Mouse (Mus musculus) forebrain, embryonic 13.5 days (tissue): ENCODE results near the gene Ssh2. TPM values are rescaled to one million over a fixed set of nuclear protein-coding genes. Genes with fewer than 3 reads are reported as not detected.

Experiments
- ATAC-seq: fragments of 200-750 bp; cut with Nextera tagmentation; 2 replicates; pipeline ENCODE4 v1.8.0; 2017
- H3K27ac ChIP-seq: fragments of 300-500 bp; sonication (generic); 2 replicates; pipeline ENCODE4 v1.5.1; 2015; ENCODE audit warnings: inconsistent platforms, mild to moderate bottlenecking, moderate library complexity
- H3K27me3 ChIP-seq: fragments of 300-500 bp; sonication (generic); 2 replicates; pipeline ENCODE4 v1.6.1; 2015; ENCODE audit warnings: mild to moderate bottlenecking, inconsistent platforms
- H3K36me3 ChIP-seq: fragments of 300-500 bp; sonication (generic); 2 replicates; pipeline ENCODE4 v1.6.1; 2015; ENCODE audit warnings: mild to moderate bottlenecking, inconsistent platforms; ENCODE audit not compliant: poor library complexity, severe bottlenecking
- H3K4me1 ChIP-seq: fragments of 300-500 bp; sonication (generic); 2 replicates; pipeline ENCODE4 v1.6.1; 2015; ENCODE audit warnings: inconsistent platforms
- H3K4me2 ChIP-seq: fragments of 300-500 bp; sonication (generic); 2 replicates; pipeline ENCODE4 v1.6.1; 2015; ENCODE audit warnings: inconsistent platforms, mild to moderate bottlenecking, moderate library complexity
- H3K4me3 ChIP-seq: fragments of 300-500 bp; sonication (generic); 2 replicates; pipeline ENCODE4 v1.5.1; 2015; ENCODE audit warnings: mild to moderate bottlenecking, inconsistent platforms
- H3K9ac ChIP-seq: fragments of 300-500 bp; sonication (generic); 2 replicates; pipeline ENCODE4 v1.6.1; 2015; ENCODE audit warnings: mild to moderate bottlenecking, inconsistent platforms
- H3K9me3 ChIP-seq: fragments of 300-500 bp; sonication (generic); replicated peaks from 2 replicates; pipeline ENCODE4 v1.6.1; 2016; ENCODE audit warnings: inconsistent platforms
- WGBS: fragments of 180-500 bp; shearing (Covaris S2); methylation state at CpG from one replicate; pipeline ENCODE4 v1.1.7; 2015; 5-methylcytosine and 5-hydroxymethylcytosine counted together
- polyA plus RNA-seq: library from polyadenylated mRNA; unstranded; fragments of >200 nt; fragmentation: Nextera tagmentation; extraction: Ambion mirVana; gene quantifications from 2 replicates; pipeline ENCODE4 v1.2.1, GENCODE M21; 2015

The Ssh2 gene
- polyA plus RNA-seq, 1 experiment from 2014 or later: 13.9 TPM

DNA sequence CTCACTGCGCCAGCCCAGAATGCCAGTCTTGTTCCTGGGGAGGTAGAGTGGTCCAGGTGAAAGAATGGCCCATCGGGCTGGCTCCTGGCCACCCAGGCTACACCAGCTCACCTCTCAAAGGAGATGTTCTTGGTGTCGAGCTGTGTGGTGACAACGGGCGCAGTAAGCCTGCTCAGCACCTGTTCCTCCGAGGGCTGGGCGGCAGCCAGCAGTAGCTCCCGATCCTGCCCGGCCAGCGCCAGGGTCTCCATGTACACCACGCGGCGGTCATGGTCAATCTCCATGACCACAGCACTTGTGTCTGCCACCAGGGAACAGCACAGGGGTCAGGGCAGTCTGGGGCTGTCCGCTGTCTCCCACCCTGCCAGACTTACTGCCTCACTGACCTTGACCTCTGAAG lies 260.1 kb downstream of the Ssh2 start:
- WGBS: 91% methylated on average over 14 of the region's 14 CpGs
- Histone ChIP-seq H3K4me3 (no peak overlapping the region), H3K36me3 (peaks cover 57% of the 10 kb centered on the region), H3K9ac (no peak overlapping the region), H3K27me3 (no peaks in the 10 kb centered on the region), H3K4me2 (no peak overlapping the region), H3K27ac (no peak overlapping the region), H3K9me3 (no peaks in the 10 kb centered on the region), H3K4me1 (peaks cover under 1% of the 10 kb centered on the region; the same call in 1 of the 2 replicates)
- ATAC-seq: no peak

DNA sequence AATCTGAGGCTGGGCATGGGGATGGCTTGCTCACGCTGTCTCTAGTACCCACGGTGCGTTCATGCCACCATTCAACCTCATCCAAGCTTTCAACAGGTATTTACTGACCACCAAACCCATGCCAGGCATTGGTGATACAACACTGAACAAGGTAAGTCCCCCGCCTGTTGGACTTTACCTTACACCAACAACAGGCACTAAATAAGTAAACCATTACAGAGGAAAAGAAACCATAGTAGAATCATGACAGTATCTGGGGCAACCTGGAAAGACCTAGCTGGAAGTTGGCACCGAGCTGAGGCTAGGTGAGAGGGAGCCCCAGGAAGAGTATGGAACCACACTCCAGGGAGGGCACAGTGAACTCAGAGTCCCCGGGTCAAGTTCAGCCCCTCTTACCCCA lies 260.8 kb downstream of the Ssh2 start:
- Histone ChIP-seq H3K4me3 (no peak overlapping the region), H3K9ac (no peak overlapping the region), H3K4me2 (no peak overlapping the region), H3K27ac (no peak overlapping the region), H3K9me3 (no peaks in the 10 kb centered on the region), H3K4me1 (peaks cover 7% of the 10 kb centered on the region; the same call in 1 of the 2 replicates), H3K27me3 (no peaks in the 10 kb centered on the region), H3K36me3 (peaks cover 50% of the 10 kb centered on the region)
- 97% methylated on average over 6 of the region's 6 CpGs for WGBS
- ATAC-seq: no peak

DNA sequence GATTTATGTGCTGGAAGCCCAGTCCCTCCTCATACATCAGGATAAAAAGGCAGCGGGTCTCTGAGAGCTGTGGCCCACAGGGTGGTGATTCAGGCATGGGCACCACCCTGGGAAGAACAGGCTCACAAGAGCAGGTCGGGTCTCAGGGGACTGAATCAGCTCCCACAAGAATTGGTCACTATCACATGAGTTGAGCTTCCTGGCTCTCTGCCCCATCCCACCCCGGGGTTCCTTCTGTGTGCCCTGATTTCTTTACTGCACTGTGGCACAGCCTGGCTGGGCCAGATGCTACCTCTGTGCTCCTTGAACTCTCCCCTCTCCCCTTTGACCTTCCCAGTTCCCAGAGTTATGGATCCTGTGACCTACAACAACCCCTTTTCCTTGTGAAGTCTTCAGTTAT lies 267.0 kb downstream of the Ssh2 start:
- no peak overlapping the region for H3K9ac ChIP-seq
- H3K9me3 ChIP-seq: no peaks in the 10 kb centered on the region
- H3K36me3 ChIP-seq: peaks cover 4% of the 10 kb centered on the region; the same call in 1 of the 2 replicates
- WGBS: 92% methylated on average over 3 of the region's 3 CpGs
- peaks cover 62% of the 10 kb centered on the region for H3K4me1 ChIP-seq
- no peak for ATAC-seq
- no peaks in the 10 kb centered on the region for H3K27me3 ChIP-seq
- H3K4me3 ChIP-seq: no peak overlapping the region
- H3K27ac ChIP-seq: no peak overlapping the region
- no peak overlapping the region for H3K4me2 ChIP-seq

DNA sequence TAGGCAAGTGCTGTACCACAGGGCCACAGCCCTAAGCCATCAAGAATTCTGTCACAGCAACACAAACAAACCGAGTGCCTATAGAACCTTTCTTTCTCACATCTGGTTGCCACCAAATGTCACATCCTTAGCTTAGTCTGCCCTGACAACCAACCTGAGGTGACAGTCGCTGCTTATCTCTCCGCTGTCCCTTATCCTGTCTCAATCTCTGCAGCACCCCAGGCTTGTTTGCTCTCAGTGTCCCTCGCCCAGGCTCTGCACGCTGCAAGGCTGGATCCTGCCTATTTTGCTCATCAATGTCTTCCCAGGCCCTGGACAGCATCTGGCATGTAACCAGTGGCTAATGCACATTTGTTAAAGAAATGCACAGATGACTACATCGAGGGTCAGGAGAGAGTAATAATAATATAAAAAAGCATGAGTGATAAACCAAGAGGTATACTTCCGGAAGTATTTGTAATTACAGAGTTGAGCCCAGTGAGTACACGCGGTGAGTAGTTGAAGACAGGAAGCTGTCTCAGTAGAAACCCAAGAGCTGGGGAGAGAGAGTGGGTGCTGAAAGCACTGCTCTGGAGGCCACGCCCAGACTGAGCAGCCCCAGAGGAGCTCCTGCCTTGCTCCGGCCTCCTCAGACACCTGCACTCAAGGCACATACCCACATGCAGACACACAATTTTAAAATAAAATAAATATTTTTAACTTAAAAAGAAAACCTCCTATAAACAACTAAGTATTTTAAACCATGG lies 267.6 kb downstream of the Ssh2 start:
- H3K27ac ChIP-seq: no peak overlapping the region
- H3K27me3 ChIP-seq: no peaks in the 10 kb centered on the region
- H3K9me3 ChIP-seq: no peaks in the 10 kb centered on the region
- H3K4me2 ChIP-seq: no peak overlapping the region
- peaks cover 4% of the 10 kb centered on the region; the same call in 1 of the 2 replicates for H3K36me3 ChIP-seq
- H3K9ac ChIP-seq: no peak overlapping the region; the same call in 1 of the 2 replicates
- peaks cover 69% of the 10 kb centered on the region for H3K4me1 ChIP-seq
- H3K4me3 ChIP-seq: no peak overlapping the region
- 84% methylated on average over 11 of the region's 11 CpGs for WGBS
- ATAC-seq: no peak

DNA sequence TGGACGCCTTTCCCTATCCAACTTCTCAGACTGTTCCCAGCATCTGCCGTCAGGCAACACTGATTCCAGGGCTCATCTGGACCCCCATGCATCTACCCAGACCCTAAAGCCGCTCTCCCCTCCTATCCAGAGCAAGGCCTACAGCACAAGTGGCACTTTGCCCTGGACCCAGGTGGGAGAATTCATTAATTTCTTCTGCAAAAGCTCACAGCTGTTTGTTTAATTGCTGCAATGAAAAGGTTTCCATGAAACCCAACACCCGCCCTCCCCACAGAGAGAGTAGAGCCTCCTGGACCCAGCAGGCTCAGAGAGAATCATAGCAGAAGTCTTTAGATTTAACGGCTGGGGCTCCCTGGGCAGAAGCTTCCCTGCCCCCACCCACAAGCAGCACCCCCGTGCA lies 269.1 kb downstream of the Ssh2 start:
- ATAC-seq: no peak
- Histone ChIP-seq H3K9ac (peak overlapping the region; percentile 45), H3K27me3 (no peaks in the 10 kb centered on the region), H3K36me3 (peaks cover 4% of the 10 kb centered on the region; the same call in 1 of the 2 replicates), H3K4me3 (peak overlapping the region; percentile 9), H3K4me2 (peak overlapping the region; percentile 99), H3K4me1 (peaks cover 76% of the 10 kb centered on the region), H3K27ac (peak overlapping the region; percentile 85), H3K9me3 (no peaks in the 10 kb centered on the region)
- WGBS: 30% methylated on average over 6 of the region's 6 CpGs

DNA sequence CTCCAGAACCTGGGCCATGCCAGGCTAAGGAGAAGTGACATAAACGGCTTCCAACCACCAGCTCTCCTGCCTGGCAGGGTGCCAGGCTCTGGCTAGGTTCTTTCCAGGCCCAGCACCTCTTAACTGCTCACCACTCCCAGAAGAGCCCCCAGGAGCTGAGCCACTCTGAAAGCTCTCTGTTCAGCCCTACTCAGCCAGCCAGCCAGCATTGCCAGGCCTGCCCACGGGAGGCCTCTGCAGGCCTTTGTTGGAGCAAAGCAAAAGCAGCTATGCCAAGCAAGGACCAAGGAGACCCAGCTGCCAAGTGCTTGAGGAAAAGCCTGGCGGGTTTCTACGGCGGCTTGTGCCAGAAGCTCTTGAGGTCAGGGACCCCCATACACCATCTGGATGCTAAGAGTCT lies 270.7 kb downstream of the Ssh2 start:
- peak overlapping the region; percentile 98 for H3K9ac ChIP-seq
- H3K4me3 ChIP-seq: peak overlapping the region; percentile 96
- no peaks in the 10 kb centered on the region for H3K9me3 ChIP-seq
- H3K27ac ChIP-seq: peak overlapping the region; percentile 85
- peaks cover 85% of the 10 kb centered on the region for H3K4me1 ChIP-seq
- peak; percentile 28; the same call in 1 of the 2 replicates for ATAC-seq
- peak overlapping the region; percentile 99 for H3K4me2 ChIP-seq
- peaks cover 4% of the 10 kb centered on the region; the same call in 1 of the 2 replicates for H3K36me3 ChIP-seq
- 19% methylated on average over 5 of the region's 5 CpGs for WGBS
- no peaks in the 10 kb centered on the region for H3K27me3 ChIP-seq

DNA sequence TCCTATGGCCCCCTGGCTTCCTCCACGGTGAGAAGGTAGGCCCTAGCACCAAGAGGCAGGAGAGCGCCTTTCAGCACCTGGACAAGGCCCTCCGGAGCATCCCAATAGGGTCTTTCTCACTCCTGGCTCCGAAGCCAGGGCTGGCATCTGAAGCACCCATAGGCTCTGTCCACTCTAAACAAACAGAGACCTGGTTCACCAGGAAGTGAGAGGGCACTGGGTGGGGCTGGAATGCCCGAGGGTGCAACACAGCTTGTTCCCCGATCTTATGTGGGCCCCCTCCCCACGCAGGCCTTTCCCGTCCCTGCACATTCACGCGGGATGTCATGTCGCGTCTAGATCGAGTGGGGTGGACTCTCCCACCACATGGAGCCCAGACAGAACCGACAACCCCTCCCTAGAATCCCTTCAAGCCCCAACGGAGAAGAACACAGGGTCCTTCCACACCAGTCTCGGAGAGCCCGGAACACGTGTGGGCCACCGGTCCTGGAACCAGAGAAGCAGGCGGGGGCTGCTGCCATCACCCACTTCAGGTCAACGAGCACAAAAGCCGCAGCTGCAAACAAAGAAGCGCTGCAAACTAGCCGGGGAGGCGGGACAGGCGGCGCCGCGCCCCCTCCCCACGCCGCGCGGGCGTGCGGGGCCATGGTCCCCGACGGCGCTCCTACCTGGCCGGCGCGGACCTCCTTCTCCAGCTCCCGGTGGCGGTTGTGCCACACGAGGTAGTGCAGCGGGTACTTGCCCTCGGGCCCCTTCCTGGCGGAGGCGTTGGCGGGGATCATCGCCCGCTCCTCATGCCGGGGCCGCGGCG lies 272.9 kb downstream of the Ssh2 start:
- Histone ChIP-seq H3K27me3 (no peaks in the 10 kb centered on the region), H3K4me3 (peak overlapping the region; percentile 96), H3K9ac (peak overlapping the region; percentile 98), H3K36me3 (no peaks in the 10 kb centered on the region), H3K9me3 (no peaks in the 10 kb centered on the region), H3K4me2 (peak overlapping the region; percentile 99), H3K4me1 (peaks cover 78% of the 10 kb centered on the region), H3K27ac (peak overlapping the region; percentile 92)
- no peak for ATAC-seq
- 1% methylated on average over 54 of the region's 55 CpGs for WGBS

DNA sequence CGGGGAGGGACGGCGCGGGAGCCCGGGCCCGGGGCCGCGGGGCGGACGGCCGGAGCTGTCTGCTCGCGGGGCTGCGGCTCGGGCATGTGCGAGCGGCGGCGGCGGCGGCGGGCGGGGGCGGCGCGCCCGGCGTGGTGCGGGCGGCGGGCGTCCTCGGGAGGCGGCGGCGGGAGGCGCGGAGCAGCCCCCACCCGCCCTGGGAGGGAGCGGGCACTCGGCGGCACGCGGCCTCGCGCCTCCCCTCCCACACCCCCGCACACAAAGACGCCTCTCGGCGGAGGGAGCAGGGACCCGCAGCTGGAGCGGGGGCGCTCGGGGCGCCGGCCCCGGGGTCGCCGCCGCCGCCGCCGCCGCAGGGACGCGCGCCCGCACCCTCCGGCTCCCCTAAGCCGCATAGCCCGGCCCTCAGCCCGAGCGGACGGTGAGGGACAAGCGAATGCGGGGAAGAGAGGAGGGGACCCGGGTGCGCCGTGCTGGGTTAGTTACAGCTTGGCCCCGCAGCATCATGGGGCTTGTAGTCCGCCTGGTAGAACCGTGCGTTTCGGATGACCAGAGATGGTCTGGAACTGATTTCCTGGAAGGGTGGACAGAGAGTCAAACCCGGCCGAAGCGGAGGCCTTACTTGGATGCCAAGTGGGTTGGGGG lies 273.6 kb downstream of the Ssh2 start, which contains the start of gene Ankrd13b:
Ankrd13b (minus strand) TSS at position 88 of the 645 bp plus-strand sequence.
- Histone ChIP-seq H3K4me3 (peak within 1 kb of the TSS; percentile 96), H3K9ac (peak within 1 kb of the TSS; percentile 98), H3K27me3 (no peaks in the 10 kb centered on the region), H3K4me1 (peaks cover 82% of the 10 kb centered on the region), H3K36me3 (no peaks in the 10 kb centered on the region), H3K9me3 (no peaks in the 10 kb centered on the region), H3K27ac (peak within 1 kb of the TSS; percentile 92), H3K4me2 (peak within 1 kb of the TSS; percentile 99)
- peak; percentile 67 for ATAC-seq
- WGBS: under 1% methylated on average over 41 of the region's 87 CpGs

DNA sequence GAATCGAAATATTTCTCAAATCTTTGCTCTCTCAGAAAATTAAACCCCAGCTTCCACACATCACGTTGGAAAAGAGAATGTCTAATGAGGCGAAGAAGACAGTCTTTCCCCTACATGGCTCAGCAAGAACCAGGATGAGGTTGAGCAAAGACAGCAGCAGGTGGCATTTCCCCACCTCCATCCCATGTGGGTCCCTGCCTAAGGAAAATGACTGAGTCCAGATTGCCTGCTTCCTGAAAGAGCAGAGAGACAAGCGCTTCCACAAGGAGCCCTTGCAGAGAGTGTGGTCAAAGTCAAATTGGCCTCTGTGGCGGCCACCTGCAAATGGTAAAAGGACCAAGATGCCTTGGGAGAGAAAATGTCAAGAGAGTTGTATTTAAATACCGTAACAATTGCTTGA lies 274.4 kb downstream of the Ssh2 start:
- H3K4me1 ChIP-seq: peaks cover 83% of the 10 kb centered on the region
- 69% methylated on average over 6 of the region's 6 CpGs for WGBS
- peak overlapping the region; percentile 98; the same call in 1 of the 2 replicates for H3K9ac ChIP-seq
- no peaks in the 10 kb centered on the region for H3K36me3 ChIP-seq
- ATAC-seq: no peak
- peak overlapping the region; percentile 92; the same call in 1 of the 2 replicates for H3K27ac ChIP-seq
- H3K27me3 ChIP-seq: no peaks in the 10 kb centered on the region
- H3K4me3 ChIP-seq: peak overlapping the region; percentile 96
- no peaks in the 10 kb centered on the region for H3K9me3 ChIP-seq
- H3K4me2 ChIP-seq: peak overlapping the region; percentile 99

DNA sequence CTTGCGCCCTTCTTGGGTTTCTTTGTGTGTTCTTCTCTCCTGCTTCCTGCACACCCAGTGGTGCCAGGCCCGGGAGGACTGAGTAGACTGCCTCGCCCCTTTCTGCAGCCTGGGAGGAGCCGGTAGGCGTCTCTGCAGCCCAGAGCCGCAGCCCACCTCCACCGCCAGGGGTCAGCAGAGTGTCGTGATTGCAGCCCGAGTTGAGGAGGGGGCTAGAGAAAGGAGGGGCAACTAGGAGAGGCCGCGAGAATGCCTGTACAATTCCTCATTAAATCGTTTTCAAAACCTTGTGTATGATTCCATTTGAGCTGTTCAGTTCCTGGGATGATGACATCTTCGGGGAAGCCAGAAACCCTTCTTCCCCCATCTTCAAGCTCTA lies 275.0 kb downstream of the Ssh2 start:
- no peaks in the 10 kb centered on the region for H3K36me3 ChIP-seq
- peak overlapping the region; percentile 83 for H3K27ac ChIP-seq
- H3K9ac ChIP-seq: peak overlapping the region; percentile 98
- no peaks in the 10 kb centered on the region for H3K9me3 ChIP-seq
- H3K4me3 ChIP-seq: peak overlapping the region; percentile 97
- peak overlapping the region; percentile 99 for H3K4me2 ChIP-seq
- H3K27me3 ChIP-seq: no peaks in the 10 kb centered on the region
- H3K4me1 ChIP-seq: peaks cover 83% of the 10 kb centered on the region
- under 1% methylated on average over 13 of the region's 13 CpGs for WGBS
- ATAC-seq: peak; percentile 75

DNA sequence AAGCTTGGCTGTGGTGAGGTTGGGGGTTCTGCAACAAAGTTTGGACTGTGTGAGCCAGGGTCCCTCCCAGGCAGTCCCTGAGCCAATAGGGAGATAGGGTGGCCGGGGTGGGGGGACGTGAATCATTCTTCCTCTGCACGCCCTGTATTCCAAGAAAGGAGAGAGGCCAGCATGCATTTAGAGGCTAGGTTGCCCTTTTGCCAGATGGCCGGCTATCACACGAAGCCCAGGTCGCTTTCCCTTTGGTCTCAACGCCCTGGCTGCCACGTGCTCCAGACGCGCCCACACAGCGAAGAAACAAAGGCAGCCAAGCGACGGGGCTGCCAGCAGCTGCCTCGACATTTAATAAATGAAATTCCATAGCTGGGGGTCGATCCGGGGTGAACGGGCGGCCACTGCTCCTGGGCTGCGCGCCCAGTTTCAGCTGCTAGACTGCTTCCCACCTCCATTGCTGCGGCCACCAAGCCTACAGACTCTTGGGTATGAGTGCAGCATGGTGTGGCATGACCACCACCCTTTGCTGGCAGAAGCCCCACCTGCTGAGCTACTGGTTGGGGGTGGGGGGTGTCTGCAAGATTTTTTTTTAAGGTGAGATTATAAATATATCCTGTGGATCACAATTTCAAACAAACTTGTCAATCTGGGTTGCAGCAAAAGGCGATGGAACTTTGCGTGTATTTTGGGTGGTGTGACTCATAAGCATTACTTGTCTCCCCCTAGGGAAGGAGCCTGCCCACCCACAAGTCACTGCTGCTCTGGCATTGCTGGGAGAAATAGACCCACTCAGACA lies 275.6 kb downstream of the Ssh2 start:
- H3K9ac ChIP-seq: peak overlapping the region; percentile 98
- peak overlapping the region; percentile 97 for H3K4me3 ChIP-seq
- WGBS: 1% methylated on average over 23 of the region's 23 CpGs
- H3K4me2 ChIP-seq: peak overlapping the region; percentile 99
- H3K4me1 ChIP-seq: peaks cover 77% of the 10 kb centered on the region
- no peaks in the 10 kb centered on the region for H3K27me3 ChIP-seq
- peak; percentile 59 for ATAC-seq
- H3K9me3 ChIP-seq: no peaks in the 10 kb centered on the region
- H3K27ac ChIP-seq: peak overlapping the region; percentile 83
- no peaks in the 10 kb centered on the region for H3K36me3 ChIP-seq
